Mouse (Mus musculus) kidney, postnatal 10 days (tissue): ENCODE results near the gene Pdk2.

Experiments
- DNase-seq: peaks from one replicate; pipeline ENCODE4 v3.0.0; 2021; ENCODE audit warnings: mixed read lengths

Gene Pdk2

GRCm38 (mm10) chr11:95070140-95071107 lies 29.3 kb upstream of the Pdk2 start:
- DNase-seq: no peak

- no peak for DNase-seq
Measured at GRCm38 (mm10) chr11:95069226-95069957, 28.2 kb upstream of the Pdk2 start.

DNA sequence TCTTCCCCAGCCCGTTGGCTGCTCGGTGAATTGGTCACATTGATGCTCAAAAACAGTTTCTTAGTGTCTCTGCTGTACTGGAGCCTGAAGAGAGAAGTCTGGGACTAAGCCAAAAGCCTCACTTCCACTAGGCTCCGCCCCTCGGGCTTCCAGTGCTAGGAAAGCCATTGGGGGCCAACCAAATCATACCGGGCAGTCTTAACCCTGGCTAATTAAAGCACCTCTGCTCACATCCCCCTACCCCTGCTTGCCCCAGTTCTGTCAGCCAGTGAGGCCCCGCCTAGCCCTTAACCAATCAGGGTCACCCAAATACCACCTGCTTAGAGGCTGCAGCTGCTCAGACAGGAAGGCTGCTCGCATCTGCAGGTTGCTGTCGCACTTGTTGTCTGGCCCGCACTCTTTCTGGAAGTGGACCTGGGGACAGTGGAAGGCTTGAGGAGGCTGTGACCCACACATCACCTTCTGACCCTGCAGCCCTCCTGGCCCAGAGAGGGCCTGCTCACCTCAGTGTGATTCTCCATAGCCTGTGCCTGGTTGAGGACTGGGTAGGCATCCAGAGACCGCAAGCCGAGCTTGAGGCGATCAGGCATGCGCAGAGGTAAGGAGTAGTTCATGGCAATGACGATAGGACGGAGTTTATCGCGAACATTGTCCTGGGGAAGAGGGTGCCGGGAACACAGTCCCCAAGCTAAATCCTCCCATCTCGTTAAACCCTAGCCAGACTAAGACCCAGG lies 15.8 kb upstream of the Pdk2 start:
- no peak for DNase-seq

- no peak for DNase-seq
Measured at GRCm38 (mm10) chr11:95053062-95053461, 11.9 kb upstream of the Pdk2 start.

DNA sequence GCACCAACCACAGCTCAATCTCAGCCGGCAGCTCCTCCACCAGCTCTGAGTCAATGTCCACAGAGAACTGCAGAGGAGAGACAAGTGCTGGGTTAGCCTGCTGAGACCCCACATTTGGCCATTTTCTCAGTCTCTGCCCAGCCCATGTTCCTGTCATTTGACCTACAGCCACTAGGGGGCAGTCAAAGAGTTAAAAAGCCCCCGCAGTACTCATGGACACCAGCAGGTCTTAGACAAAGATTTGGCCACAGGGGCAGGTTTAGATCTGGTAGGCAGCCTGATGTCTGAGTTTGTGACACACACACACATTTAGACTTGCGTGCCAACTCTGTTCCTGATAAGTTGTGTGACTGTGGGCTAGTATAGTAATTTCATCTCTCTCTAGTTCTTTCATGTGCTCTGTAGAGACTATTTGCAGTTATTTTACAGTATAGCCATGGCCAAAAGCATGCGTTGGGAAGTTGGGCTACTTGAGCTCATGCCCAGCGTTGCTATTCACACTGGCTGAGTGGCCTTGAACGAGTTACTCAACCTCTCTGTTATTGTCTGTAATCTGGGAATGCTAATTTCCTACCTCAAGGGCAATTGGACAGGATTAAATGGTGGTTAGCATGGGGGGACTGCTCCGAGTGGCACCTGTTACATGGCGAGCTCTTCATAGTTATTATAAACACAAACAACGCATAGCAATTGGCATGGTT lies 6.0 kb upstream of the Pdk2 start:
- DNase-seq: peak; percentile 72

DNA sequence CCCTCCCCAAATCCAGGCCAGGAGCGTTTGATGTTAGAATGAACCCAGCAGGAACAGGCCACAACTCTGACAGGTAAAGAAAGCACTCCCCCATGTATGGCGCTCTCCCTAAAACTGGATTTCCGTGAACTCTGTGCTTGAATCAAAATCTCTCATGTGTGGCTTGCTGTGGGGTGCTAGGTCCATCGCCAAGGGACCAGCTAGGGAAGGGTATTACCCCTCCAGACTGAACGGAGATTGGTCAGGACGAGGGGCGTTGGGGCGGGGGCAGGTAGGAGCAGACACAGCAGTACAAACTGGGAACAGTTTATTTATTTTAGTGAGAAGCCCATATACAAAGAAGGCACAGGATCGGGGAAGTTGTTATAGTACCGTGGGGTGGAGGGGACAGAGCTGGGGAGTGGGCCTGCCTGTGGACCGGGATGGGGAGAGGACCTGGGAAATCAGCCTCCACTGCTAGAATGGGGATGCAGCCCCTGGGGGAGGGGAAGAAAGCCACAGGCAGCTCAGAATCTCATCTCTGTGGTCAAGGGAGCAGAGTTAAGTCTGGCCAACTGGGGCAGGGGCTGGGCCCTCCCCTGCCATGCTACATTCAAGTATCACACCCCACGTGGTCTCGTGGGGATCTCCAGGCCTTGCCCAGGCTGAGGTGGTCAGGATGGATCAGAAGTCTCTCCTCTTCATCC lies 3.2 kb upstream of the Pdk2 start:
- DNase-seq: no peak

DNA sequence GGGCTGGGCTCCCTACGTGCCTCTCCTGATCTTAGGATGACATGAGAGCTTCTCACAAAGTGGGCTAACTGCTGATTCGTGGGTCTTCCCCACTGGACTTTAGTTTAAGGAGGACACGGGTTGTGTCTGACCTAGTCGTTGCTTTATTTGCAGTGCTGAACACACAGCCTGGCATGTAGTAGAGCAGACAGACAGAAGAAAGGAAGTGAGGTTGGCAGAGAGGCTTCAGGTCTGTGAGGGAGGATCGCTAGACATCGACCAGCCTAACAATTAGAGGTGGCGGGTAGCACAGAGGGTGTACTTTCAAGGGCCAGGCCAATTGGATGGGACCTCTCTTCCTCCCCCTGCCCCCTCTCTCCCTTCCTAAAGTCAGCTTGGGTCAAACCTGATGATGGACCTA lies 2.5 kb upstream of the Pdk2 start:
- DNase-seq: no peak

DNA sequence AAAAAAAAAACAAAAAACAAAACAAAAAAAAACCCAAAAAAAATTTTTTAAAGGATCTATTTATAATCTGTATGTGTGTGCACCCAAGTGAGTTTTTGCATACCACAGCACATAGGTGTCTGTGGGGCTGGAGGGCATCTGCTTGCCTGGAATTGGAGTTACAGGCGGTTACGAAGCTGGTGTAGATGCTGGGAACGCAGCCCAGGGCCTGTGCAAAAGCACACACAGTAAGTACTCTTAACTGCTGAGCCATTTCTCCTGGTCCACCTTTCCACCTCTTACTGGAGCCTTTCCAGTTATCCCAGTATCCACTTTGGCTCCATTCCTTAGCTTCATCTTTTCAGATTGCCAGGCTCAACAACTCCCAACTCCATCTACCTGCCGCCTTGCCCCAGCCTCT lies 1.9 kb upstream of the Pdk2 start:
- no peak for DNase-seq

- peak; percentile 91 for DNase-seq
Measured at GRCm38 (mm10) chr11:95042096-95042495, 942 bp upstream of the Pdk2 start.

DNA sequence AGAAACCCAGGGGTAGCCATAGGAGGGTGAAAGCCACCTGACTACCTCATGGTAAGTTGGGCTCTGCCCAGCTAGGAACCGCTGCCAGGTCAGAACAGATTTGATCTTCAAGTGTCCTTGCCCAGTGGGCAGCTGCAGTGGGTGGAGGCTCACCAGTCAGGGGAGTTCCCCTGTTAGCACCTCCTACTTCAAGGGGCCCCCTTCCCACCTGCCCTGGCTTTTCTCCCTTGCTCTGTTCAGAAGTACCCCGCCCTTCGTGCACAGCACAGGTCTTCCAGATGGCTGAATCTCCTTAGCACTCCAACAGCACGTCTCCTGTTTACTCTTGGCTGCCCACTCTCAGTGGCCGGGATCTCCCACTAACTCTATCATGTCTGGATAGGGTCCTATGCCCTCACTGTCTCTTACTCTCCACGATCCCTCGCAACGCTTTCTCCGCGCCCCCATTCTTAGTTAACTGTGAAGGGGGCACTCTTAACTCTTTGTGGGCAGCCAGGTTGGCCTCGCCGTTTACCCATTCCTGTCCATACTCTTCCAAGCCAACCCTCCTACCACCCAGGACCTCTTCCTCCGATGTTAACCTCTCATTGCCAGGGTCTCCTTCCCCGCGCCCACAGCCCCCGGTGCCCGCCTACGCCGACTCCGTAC lies 539 bp downstream of the Pdk2 start:
- peak; percentile 88 for DNase-seq

DNA sequence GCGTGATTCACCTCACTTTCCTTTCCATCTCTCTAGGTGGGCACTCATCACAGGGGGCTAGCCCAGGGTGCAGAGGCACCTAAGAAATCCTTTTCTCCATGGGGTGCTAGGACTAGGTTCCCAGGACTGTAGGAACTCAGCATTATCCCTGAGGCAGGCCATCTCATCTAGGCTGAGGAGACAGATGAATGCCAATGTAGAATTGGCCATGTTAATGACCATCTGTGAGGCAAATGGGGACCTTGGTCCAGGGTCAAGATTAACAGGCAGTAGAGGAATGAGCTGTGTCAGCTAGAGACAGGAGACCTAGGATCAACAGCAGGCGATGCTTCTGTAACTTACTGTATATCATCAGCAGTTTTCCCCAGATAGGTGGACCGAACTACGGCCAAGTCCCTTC lies 1.4 kb downstream of the Pdk2 start:
- no peak for DNase-seq

- peak; percentile 60 for DNase-seq
Measured at GRCm38 (mm10) chr11:95038818-95039655, 2.1 kb downstream of the Pdk2 start.

DNA sequence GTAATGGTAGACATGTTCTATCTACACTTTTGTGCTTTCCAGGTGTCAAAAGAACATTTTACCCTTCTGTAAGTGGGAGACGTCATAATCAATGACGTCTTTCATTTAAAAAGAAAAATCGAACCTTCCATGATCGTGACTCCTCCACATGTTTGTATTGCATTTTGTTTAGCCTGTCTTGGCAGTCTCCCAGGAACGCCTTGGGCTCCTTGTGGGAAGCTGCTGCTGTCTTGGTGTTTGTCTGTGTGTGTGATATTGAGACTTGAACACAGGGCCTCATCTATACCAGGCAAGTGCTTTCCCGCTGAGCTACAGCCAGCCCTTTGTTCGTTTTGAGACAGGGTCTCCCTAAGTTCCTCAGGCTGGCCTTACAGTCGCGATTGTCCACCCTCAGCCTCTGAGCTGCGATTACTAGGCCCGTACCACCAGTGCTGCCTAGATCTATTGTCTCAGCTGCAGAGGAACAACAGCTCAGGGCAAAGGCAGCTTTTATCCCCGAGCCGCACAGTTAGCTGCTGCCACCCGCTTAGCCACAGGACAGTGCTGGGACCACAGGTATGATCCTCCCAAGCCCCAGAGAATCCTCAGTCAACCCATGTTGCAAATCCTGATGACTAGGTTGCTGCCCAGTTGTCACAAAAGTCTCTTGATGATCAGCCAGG lies 2.9 kb downstream of the Pdk2 start:
- DNase-seq: no peak

DNA sequence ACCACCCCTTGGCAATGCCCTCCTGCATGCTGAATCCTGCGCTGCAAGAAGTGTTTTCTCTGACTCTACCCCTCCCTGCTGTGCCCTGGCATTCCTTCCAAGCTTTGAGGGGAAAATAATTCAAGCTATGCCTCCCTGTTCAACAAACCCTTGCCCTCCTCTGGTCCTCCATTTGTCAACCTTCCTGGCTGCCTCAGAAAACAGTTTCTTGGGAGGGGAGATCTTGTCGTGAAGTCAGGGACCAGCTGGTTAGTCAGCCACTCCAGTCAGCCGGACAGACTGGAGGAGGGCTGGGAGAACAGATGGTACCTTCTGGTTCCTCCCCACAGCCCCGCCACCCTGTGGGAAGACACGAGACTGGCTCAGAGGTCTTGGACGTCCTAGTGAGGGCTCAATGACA lies 3.8 kb downstream of the Pdk2 start:
- DNase-seq: no peak

- no peak for DNase-seq
Measured at GRCm38 (mm10) chr11:95036521-95036920, 4.6 kb downstream of the Pdk2 start.

DNA sequence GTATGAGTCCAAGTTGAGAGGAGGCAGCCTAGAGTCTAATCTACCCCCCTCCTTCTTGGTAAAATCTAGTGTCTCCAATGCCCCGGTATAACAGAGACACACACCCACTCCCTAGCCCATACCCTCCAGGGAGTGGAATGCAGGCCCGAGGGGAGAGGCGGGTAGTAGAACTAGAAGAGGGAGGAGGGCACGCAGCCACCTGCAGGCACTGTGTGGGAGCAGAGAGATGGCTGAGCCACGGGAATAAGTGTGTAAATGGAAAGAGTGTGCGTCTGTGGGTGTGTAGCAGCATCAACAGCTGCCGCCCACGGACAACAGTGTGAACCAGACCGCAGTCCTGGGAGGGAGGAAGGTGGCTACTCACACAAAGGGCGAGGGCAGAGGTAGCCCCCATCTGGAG lies 6.3 kb downstream of the Pdk2 start:
- no peak for DNase-seq

DNA sequence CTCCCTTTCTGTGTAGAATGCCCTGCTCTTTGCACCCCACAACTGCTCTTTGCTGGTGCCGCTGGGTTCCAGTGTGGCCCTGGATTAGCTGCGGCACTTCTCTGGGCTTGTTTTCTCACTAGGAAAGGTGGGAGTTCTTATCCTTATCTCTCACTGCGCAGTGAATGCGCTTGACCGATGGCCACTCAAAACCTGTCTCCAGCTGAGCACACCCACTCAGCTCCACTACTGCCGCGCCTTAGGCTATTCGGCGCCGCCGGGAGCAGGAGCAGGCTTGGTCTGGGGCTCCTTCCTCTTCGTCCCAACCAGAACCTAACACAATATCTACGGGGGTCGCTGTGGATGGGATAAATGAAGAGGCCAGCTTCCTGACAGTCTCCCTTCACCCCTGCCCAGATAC lies 7.5 kb downstream of the Pdk2 start:
- DNase-seq: no peak

DNA sequence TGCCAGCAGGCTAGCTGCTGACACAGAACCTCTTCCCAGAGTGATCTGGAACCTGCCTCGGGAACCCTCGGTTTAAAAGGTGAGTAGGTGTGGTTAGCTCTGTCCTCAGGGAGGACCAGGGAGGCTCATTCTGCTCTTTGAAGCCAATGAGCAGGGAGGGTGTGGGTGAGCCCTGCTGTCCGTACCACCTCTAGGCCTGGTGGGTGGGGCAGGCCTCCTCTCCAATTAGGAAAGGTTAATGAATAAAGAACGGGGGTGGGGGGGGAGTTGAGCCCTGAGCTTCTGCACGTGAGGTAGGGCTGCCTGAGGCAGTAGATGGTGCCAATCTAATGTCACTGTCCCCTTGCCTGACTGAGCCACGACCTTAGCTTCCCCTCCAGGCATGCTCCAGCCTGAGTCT lies 8.2 kb downstream of the Pdk2 start:
- no peak for DNase-seq

DNA sequence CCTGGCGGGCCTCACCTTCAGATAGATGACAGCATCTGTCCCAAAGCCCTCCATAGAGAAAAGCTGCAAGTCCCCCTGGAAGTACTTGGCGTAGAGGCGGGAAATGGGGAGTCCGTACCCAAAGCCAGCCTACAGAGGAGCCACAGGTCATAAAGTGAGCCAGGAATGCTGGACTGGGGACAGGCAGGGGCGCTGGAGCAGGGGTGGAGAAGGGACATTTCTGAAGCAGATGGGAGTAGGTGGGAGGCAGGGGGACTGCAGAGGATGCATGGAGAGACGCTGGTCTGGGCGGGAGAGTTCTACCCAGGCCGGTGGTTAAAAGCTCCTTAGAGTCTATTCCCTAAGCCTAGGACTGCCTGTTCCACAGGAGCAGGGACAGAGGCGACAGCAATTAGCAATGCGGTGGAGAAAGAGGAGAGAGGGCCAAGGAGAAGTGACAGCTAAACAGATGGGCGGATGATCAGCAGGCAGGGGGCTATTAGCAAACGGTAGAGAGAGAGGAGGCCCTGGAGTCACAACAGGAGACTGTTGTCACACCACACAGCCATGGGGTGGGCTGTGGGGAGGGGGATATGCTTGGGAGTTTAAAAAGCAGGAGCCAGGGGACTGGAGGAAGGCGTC lies 13.2 kb downstream of the Pdk2 start:
- no peak for DNase-seq

- no peak for DNase-seq
Measured at GRCm38 (mm10) chr11:95026849-95027248, 14.3 kb downstream of the Pdk2 start.
